Mouse (Mus musculus): ENCODE results near the gene Gm10719. TPM values are rescaled to one million over a fixed set of nuclear protein-coding genes. Genes with fewer than 3 reads are reported as not detected.
A peak's percentile ranks its signal among the peaks of the same experiment; 100 is the strongest.
"Not testable (repeated sequence)": the region's sequence is repeated elsewhere in the genome, so short reads cannot be mapped to it uniquely, and the experiment has no call there.

Gene Gm10719
- polyA plus RNA-seq, 1 experiment from 2014 or later = not detected

- not testable (repeated sequence) for H3K27ac ChIP-seq; H3K27me3 ChIP-seq (ENCODE audit: low read depth, poor library complexity, severe bottlenecking); DNase-seq (ENCODE audit: low spot score); H3K4me3 ChIP-seq; H3K36me3 ChIP-seq; H3K4me1 ChIP-seq; H3K9me3 ChIP-seq (replicated peaks)
- WGBS = 59% methylated on average over 9 of the region's 9 CpGs
Measured at GRCm38 (mm10) chr9:3018944-3019343, 1.7 kb downstream of the Gm10719 start.

DNA sequence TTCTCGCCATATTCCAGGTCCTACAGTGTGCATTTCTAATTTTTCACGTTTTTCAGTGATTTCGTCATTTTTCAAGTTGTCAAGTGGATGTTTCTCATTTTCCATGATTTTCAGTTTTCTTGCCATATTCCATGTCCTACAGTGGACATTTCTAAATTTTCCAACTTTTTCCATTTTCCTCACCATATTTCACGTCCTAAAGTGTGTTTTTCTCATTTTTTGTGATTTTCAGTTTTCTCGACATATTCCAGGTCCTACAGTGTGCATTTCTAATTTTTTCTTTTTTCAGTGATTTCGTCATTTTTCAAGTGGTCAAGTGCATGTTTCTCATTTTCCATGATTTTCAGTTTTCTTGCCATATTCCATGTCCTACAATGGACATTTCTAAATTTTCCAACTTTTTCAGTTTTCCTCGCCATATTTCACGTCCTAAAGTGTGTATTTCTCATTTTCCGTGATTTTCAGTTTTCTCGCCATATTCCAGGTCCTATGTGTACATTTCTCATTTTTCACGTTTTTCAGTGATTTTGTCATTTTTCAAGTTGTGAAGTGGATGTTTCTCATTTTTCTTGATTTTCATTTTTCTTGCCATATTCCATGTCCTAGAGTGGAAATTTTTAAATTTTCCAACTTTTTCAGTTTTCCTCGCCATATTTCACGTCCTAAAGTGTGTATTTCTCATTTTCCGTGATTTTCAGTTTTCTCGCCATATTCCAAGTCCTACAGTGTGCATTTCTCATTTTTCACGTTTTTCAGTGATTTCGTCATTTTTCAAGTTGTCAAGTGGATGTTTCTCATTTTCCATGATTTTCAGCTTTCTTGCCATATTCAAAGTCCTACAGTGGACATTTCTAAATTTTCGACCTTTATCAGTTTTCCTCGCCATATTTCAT is 2.9 kb downstream of the Gm10719 start:
- H3K36me3 ChIP-seq; H3K27me3 ChIP-seq (ENCODE audit: low read depth, poor library complexity, severe bottlenecking); H3K4me1 ChIP-seq; H3K27ac ChIP-seq; H3K4me3 ChIP-seq; DNase-seq (ENCODE audit: low spot score); H3K9me3 ChIP-seq (replicated peaks): not testable (repeated sequence)
- 75% methylated on average over 17 of the region's 19 CpGs for WGBS

GRCm38 (mm10) chr9:3022316-3023008 is 5.3 kb downstream of the Gm10719 start:
- not testable (repeated sequence) for H3K9me3 ChIP-seq (replicated peaks); H3K27me3 ChIP-seq (ENCODE audit: low read depth, poor library complexity, severe bottlenecking); H3K27ac ChIP-seq; H3K36me3 ChIP-seq; H3K4me1 ChIP-seq; H3K4me3 ChIP-seq
- WGBS = 73% methylated on average over 11 of the region's 13 CpGs
- peak; percentile 9 for DNase-seq (ENCODE audit: low spot score)

DNA sequence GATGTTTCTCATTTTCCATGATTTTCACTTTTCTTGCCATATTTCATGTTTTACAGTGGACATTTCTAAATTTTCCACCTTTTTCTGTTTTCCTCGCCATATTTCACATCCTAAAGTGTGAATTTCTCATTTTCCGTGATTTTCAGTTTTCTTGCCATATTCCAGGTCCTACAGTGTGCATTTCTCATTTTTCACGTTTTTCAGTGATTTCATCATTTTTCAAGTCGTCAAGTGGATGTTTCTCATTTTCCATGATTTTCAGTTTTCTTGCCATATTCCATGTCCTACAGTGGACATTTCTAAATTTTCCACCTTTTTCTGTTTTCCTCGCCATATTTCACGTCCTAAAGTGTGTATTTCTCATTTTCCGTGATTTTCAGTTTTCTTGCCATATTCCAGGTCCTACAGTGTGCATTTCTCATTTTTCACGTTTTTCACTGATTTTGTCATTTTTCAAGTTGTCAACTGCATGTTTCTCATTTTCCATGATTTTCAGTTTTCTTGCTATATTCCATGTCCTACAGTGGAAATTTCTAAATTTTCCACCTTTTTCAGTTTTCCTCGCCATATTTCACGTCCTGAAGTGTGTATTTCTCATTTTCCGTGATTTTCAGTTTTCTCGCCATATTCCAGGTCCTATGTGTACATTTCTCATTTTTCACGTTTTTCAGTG is 6.2 kb downstream of the Gm10719 start, which contains the start of gene Gm10718:
Gene Gm10718, plus strand, starts transcription at position 236 of the 673 bp plus-strand sequence.
- H3K4me3 ChIP-seq; H3K9me3 ChIP-seq (replicated peaks); H3K36me3 ChIP-seq; H3K27ac ChIP-seq; H3K27me3 ChIP-seq (ENCODE audit: low read depth, poor library complexity, severe bottlenecking); H3K4me1 ChIP-seq; DNase-seq (ENCODE audit: low spot score): not testable (repeated sequence)
- 74% methylated on average over 12 of the region's 13 CpGs for WGBS

- not testable (repeated sequence) for H3K27me3 ChIP-seq (ENCODE audit: low read depth, poor library complexity, severe bottlenecking); DNase-seq (ENCODE audit: low spot score); H3K4me3 ChIP-seq; H3K4me1 ChIP-seq; H3K27ac ChIP-seq; H3K9me3 ChIP-seq (replicated peaks); H3K36me3 ChIP-seq
- WGBS = 76% methylated on average over 16 of the region's 16 CpGs
Measured at GRCm38 (mm10) chr9:3023985-3024648, 6.9 kb downstream of the Gm10719 start.

DNA sequence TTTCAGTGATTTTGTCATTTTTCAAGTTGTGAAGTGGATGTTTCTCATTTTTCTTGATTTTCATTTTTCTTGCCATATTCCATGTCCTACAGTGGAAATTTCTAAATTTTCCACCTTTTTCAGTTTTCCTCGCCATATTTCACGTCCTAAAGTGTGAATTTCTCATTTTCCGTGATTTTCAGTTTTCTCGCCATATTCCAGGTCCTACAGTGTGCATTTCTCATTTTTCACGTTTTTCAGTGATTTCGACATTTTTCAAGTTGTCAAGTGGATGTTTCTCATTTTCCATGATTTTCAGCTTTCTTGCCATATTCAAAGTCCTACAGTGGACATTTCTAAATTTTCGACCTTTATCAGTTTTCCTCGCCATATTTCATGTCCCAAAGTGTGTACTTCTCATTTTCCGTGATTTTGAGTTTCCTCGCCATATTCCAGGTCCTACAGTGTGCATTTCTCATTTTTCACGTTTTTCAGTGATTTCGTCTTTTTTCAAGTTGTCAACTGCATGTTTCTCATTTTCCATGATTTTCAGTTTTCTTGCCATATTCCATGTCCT is 7.8 kb downstream of the Gm10719 start, which contains the start of gene Gm10717:
Gene Gm10717, plus strand, starts transcription at position 506 of the 556 bp plus-strand sequence.
- 71% methylated on average over 12 of the region's 12 CpGs for WGBS
- not testable (repeated sequence) for DNase-seq (ENCODE audit: low spot score); H3K27ac ChIP-seq; H3K4me3 ChIP-seq; H3K9me3 ChIP-seq (replicated peaks); H3K4me1 ChIP-seq; H3K27me3 ChIP-seq (ENCODE audit: low read depth, poor library complexity, severe bottlenecking); H3K36me3 ChIP-seq

GRCm38 (mm10) chr9:3025653-3026052 is 8.4 kb downstream of the Gm10719 start:
- DNase-seq (ENCODE audit: low spot score); H3K9me3 ChIP-seq (replicated peaks); H3K27ac ChIP-seq; H3K4me1 ChIP-seq; H3K36me3 ChIP-seq; H3K4me3 ChIP-seq; H3K27me3 ChIP-seq (ENCODE audit: low read depth, poor library complexity, severe bottlenecking): not testable (repeated sequence)
- WGBS = 70% methylated on average over 5 of the region's 6 CpGs

GRCm38 (mm10) chr9:3026136-3026535 is 8.9 kb downstream of the Gm10719 start:
- H3K9me3 ChIP-seq (replicated peaks); DNase-seq (ENCODE audit: low spot score); H3K4me3 ChIP-seq; H3K27ac ChIP-seq; H3K36me3 ChIP-seq; H3K27me3 ChIP-seq (ENCODE audit: low read depth, poor library complexity, severe bottlenecking); H3K4me1 ChIP-seq: not testable (repeated sequence)
- WGBS = 75% methylated on average over 5 of the region's 5 CpGs

GRCm38 (mm10) chr9:3026741-3027140 is 9.5 kb downstream of the Gm10719 start:
- H3K27ac ChIP-seq; H3K4me3 ChIP-seq; H3K36me3 ChIP-seq; H3K9me3 ChIP-seq (replicated peaks); DNase-seq (ENCODE audit: low spot score); H3K4me1 ChIP-seq; H3K27me3 ChIP-seq (ENCODE audit: low read depth, poor library complexity, severe bottlenecking): not testable (repeated sequence)
- 66% methylated on average over 9 of the region's 9 CpGs for WGBS

DNA sequence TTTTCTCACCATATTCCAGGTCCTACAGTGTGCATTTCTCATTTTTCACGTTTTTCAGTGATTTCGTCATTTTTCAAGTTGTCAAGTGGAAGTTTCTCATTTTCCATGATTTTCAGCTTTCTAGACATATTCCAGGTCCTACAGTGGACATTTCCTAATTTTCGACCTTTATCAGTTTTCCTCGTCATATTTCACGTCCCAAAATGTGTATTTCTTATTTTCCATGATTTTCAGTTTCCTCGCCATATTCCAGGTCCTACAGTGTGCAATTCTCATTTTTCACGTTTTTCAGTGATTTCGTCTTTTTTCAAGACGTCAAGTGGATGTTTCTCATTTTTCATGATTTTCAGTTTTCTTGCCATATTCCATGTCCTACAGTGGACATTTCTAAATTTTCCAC is 10.0 kb downstream of the Gm10719 start:
- 73% methylated on average over 9 of the region's 9 CpGs for whole genome bisulfite sequencing
- H3K9me3 ChIP-seq (replicated peaks); H3K36me3 ChIP-seq; H3K4me3 ChIP-seq; H3K27ac ChIP-seq; H3K4me1 ChIP-seq; H3K27me3 ChIP-seq (ENCODE audit: low read depth, poor library complexity, severe bottlenecking): not testable (repeated sequence)
- peak; percentile 37 for DNase-seq (ENCODE audit: low spot score)

DNA sequence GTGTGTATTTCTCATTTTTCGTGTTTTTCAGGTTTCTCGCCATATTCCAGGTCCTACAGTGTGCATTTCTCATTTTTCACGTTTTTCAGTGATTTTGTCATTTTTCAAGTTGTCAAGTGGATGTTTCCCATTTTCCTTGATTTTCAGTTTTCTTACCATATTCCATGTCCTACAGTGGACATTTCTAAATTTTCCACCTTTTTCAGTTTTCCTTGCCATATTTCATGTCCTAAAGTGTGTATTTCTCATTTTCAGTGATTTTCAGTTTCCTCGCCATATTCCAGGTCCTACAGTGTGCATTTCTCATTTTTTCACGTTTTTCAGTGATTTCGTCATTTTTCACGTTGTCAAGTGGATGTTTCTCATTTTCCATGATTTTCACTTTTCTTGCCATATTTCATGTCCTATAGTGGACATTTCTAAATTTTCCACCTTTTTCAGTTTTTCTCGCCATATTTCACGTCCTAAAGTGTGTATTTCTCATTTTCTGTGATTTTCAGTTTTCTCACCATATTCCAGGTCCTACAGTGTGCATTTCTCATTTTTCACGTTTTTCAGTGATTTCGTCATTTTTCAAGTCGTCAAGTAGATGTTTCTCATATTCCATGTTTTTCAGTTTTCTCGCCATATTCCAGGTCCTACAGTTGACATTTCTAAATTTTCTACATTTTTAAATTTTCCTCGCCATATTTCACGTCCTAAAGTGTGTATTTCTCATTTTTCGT is 12.2 kb downstream of the Gm10719 start:
- not testable (repeated sequence) for H3K27ac ChIP-seq; H3K27me3 ChIP-seq (ENCODE audit: low read depth, poor library complexity, severe bottlenecking); H3K4me1 ChIP-seq; H3K4me3 ChIP-seq; DNase-seq (ENCODE audit: low spot score); H3K36me3 ChIP-seq; H3K9me3 ChIP-seq (replicated peaks)
- WGBS = 63% methylated on average over 14 of the region's 16 CpGs

- H3K27ac ChIP-seq; H3K4me3 ChIP-seq; H3K4me1 ChIP-seq; H3K36me3 ChIP-seq; H3K27me3 ChIP-seq (ENCODE audit: low read depth, poor library complexity, severe bottlenecking); H3K9me3 ChIP-seq (replicated peaks): not testable (repeated sequence)
- DNase-seq (ENCODE audit: low spot score) = peak; percentile 70
- 61% methylated on average over 2 of the region's 10 CpGs for WGBS
Measured at GRCm38 (mm10) chr9:3030677-3031318, 13.6 kb downstream of the Gm10719 start.
